Mouse (Mus musculus): Measurements from ENCODE around the gene Apba3.
"Not testable (repeated sequence)": the region's sequence is repeated elsewhere in the genome, so short reads cannot be mapped to it uniquely, and the experiment has no call there.

Gene Apba3

DNA sequence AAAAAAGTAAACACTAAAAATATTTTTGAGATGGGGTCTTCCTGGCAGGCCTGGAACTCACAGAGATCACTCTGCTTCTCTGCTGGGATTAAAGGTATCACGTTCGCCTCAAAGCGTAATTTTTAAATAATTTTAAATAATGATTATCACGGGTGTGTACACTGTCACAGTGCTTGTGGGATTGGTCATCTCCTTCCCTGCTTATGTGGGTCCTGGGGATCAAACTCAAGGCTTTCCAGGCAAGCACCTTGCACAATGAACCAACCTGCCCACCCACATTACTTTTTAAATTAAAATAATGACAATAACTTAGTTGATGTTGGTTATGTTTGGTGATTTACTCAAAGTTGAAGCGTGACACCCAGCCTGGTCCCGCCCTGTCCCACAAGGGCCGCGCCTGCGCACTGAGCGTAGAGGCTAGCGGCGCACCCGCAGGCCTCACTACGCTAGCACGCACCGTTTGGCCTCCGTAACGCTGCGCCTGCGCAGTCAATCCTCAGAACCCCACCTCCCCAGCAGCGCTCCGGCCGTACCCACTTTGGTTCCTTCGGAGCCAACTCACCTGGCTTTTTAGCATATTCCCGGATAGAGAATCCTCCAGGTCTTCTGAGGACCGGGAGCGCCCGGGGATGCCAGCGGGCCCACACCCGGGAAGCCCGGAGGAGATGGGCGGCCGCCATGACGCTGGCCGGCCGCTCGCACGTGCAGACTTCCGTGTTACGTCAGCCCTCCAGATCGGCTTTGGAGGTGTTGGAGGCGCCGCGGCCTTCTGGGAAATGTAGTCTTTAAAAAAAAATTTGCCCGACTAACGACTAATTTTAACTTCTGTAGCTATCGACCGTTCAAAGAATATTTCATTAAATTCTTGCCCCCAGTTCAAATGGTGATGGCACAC, at the start of gene Apba3, which contains the start of gene Mrpl54:
TSS of gene Apba3 (plus strand) at position 750 of the 895 bp plus-strand sequence.
TSS of gene Mrpl54 (minus strand) at position 724 of the 895 bp plus-strand sequence.
- peak; percentile 96 to 97 for DNase-seq (ENCODE audit: low spot score in 2 of 2)

DNA sequence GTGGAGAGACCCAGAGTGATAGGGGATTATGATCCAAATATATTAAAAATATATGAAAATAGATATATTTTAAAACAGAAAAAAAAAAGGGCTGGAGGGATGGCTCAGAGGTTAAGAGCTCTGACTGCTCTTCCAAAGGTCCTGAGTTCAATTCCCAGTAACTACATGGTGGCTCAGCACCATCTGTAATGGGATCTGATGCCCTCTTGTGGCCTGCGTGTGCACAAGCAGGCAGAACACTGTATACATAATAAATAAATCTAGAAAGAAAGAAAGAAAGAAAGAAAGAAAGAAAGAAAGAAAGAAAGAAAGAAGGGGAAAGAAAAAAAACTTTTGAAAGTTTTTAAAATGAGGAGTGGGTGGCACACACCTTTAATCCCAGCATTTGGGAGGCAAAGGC, 49.5 kb upstream of the Apba3 start:
- DNase-seq (ENCODE audit: low spot score in 2 of 2): not testable (repeated sequence)

DNA sequence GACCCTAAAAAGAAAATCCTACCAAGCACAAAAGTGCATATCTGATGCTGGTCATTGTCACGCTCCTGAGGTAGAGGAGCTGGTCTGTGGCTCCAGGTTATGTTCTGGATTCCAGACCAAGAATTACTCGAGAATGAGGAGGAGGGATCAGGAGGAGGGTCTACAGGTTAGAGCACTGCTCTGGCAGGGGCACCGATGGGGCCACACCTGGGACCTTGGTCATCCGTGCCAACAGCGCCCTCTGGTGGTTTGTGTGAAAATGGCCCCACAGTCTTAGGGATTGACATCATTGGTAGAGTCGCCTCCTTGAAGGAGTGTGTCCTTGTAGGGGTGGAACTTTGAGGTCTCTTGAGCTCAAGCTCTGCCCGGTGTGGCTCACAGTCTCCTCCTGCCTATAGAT, 48.8 kb upstream of the Apba3 start:
- no peak for DNase-seq (ENCODE audit: low spot score in 2 of 2)

DNA sequence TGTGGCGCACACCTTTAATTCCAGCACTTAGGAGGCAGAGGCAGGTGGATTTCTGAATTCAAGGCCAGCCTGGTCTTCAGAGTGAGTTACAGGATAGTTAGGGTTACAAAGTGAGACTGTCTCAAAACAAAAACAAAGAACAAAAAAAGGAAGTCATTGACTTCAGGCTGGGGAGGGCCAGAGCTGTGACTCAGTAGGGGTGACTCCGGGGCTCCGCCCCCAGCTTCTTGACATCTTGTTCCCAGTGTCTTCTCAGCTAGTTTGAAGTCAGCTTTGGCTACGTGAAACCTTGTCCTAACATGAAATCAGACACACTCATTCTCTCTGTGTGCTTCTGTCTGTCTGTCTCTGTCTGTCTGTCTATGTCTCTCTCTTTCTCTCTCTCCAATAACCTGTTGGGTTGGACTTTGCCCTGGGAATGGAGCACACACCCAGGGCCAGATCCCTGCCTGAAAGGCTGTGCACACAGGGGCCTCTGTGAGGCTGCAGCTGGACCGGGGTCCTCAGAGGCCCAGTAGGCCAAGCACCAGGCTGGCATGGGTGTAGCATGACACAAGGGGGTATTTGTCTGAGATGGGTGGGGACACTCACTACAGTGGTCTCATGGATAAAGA, 45.3 kb upstream of the Apba3 start:
- DNase-seq (ENCODE audit: low spot score in 2 of 2): no peak

DNA sequence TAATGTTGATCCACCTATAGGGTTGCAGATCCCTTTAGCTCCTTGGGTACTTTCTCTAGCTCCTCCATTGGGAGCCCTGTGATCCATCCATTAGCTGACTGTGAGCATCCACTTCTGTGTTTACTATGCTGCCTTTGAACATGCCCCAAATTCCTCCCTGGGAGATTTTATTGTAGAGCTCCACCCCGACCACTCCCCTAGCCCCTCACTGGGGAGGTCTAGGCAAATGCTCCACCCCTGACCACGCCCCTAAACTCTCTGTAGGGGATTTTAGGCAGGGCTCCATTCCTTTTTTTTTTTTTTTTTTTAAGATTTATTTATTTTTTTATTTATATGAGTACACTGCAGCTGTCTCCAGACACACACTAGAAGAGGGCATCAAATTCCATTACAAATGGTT, 43.0 kb upstream of the Apba3 start:
- DNase-seq (ENCODE audit: low spot score in 2 of 2): not testable (repeated sequence)

DNA sequence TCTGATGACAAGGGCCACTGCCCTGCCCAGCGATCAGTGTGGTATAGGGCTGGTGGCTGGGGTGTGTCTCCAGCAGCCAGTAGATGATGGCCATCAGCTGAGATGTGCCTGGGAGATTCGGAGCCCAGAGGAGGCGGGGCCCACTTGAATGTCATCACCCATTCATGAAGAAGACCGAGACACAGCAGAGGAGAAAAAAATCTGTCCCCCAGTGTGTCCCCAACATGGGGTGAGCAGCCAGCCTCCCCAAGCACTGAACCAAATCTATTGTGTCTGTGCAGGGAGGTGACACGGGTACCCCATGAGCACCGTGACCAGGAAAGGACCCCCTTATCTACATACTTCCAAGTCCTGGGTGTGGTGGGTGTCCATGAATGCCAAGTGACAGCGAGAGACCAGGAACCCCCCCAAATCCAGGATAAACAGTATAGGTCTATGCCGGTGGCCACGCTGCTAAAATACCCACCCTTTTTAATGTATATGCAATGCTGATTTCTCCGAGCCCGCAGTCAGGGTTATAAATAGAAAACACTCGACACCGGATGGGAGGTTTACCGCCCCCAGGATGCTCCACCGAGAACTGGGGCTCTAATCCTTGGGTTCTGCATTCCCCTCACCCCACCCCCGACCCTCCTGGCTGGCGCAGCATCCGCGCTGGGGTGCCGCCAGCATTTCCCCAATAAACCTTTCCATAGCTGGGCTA, 36.9 kb upstream of the Apba3 start:
- DNase-seq (ENCODE audit: low spot score in 2 of 2): peak; percentile 68 to 74

DNA sequence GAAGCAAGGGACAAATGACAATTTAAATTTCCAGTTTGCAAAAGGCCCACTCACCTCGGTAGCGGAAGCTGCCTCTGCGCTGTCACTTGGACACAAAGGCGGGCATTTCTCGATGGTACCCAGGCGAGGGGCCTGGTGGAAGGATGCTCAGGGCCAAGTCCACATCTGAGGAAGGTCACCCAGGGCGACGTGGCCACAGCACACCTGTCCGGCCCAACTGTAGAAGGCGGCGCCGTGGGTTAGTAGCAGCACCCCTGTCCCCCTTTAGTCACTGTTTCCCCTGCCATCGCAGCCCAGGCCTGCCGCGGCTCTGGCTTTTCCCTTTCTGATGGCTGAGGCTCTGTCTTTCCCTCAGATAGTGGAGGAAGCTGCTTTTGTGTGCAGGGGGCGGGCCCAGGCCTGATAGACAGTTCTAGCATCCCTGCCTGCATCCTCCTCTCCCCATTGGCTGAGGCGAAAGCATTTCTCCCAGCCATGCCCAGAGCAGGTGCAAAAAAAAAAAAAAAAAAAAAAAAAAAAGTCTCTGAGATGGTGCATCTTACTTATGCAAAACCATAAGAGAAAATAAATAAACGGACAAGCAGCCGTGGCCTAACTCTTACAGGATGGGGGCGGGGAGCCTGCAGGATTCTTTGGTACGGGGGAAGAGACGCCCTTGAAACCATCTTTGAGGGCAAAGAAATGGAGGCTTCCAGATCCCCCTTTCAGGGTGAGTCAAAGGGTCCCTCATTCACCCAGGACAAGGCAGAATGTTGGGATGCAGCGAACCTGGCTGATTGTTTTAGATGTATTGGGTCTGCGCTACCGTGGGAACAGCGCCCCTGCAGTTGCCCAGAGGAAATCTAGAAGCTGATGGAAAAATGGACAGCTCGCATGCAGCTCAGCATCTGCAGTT, 36.1 kb upstream of the Apba3 start, which contains the start of gene Atcay:
TSS of gene Atcay (minus strand) at position 396 of the 895 bp plus-strand sequence.
- peak; percentile 93 to 96 for DNase-seq (ENCODE audit: low spot score in 2 of 2)

DNA sequence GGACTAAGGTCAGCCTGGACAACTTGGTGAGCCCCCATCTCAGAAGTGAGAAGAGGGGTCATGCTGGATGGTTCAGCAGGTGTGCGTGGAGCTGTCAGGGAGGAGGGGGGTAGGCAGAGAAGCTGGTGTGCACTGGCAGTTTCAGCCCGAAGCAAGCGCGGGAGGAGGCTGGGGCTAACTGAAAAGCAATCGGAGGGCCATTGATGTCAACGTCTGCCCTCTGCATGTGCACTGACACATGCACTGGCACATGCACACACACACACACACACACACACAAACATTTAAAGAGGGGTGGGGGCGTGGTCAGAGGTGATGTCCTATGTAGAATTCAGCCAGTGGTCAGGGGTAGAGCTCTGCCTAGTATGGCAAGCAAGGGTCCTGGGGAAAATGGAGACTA, 35.3 kb upstream of the Apba3 start:
- DNase-seq (ENCODE audit: low spot score in 2 of 2): peak in 1 of 2 experiments; percentile 48

DNA sequence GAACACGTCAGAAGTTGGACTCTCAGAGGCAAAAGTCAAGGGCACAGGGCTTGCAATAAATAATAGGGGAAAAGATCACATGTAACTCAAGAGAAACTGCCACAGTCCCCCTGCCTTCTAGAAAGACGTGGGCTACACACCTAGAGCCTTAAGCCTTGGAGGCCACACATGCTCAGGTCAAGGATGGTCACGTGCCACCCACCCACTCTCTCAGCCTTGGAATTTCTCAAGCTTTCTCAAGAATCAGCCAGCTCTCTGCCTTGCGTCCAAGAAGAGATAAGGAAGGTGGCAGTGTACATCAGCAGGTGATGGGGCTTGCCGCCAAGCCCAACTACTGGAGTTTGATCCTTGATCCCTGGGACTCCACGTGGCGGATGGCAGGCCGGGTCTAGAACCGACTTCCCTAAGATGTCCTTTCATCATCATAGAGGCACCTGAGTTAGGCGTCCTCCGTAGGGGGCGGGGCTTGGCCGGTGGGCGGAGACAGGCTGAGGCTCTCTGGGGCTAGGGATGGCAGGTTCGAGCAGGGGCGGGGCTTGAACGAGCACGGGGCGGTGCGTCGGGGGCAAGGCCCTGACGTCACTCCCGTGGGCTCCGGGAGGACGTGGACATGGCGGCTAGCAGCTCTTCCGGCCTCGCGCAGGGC, 34.1 kb upstream of the Apba3 start, which contains the start of gene Zfr2:
TSS of gene Zfr2 (plus strand) at position 576 of the 646 bp plus-strand sequence.
- DNase-seq (ENCODE audit: low spot score in 2 of 2): peak; percentile 96

DNA sequence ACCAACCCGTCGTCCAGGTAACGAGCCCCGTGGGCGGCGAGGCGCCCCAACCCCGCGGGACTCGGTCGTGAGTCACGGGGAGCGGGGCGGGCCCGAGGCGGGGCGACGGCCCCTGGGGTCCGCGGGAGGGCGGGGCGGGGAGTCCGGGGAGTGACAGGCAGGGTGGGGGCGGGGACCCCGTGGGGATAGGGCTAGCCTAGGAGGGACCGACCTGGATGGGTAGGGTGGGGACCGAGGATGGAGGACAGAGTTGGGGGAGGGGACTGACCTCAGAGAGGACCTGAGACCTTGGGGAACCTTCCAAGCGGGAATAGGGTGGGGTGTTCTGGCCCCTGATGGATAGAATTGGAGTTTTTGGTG, 33.6 kb upstream of the Apba3 start:
- no peak for DNase-seq (ENCODE audit: low spot score in 2 of 2)

DNA sequence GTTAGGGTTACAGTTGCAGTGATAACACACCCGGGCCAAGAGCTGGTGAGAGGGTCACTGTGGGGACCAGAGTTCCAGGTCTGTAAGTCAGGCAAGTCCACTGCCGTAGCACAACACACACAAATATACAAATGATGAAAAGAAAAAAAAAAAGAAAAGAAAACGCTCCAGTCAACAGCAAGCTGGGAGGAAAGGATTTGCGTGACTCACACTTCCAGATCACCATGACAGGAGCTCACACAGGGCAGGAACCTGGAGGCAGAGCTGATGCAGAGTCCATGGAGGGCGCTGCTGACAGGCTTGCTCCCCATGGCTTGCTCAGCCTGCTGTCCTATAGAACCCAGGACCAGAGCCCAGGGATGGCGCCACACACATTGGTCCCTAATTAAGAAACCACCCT, 32.6 kb upstream of the Apba3 start:
- DNase-seq (ENCODE audit: low spot score in 2 of 2): no peak

DNA sequence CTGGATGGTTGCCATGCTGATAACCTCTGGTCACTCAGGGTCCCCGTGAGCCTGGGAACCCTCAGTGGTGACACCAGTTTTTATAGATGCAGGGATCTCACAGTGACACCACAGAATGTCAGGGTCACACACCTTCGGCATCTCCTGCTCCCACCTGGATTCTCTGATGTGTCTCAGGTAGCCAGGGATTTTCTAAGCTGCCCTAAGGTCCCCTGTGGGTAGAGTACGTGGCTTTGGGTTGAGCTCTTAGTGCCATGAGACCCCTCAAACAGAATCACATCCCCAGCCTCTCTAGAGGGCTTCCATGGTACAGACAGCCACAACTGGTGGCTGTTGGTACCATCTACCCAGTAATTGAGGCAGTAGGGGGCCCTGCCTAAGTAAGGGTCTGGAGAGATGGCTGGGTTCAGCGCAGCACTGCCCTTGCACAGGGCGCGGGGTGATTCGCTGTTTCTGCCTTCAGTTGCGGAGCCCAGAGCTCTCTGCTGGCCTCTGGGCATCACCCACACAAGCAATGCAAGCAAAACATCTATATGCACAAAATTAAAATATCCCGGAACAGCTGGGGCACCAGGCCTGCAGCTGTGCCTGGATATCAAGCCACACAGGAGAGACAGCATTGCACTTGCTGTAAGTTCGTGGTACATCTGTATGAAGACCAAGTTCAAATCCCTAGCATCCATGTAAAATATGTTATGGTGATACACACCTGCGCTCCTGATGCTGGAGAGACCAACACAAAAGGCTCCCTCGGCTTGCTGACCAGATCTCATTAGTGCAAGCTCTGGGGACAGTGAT, 30.1 kb upstream of the Apba3 start:
- DNase-seq (ENCODE audit: low spot score in 2 of 2): no peak

DNA sequence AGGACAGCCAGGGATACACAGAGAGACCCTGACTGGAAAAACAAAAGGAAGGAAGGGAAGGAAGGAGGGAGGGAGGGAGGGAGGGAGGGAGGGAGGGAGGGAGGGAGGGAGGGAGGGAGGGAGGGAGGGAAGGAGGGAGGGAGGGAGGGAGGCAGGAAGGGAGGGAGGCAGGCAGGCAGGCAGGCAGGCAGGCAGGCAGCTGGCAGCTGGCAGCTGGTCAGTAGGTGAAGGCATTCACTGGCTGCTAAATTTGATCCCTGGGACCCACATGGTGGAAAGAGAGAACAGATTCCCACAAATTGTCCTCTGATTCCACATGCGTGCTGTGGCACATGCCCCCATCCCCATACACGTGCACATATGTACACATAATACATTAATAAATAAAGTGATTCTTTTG, 28.1 kb upstream of the Apba3 start:
- no peak for DNase-seq (ENCODE audit: low spot score in 2 of 2)

DNA sequence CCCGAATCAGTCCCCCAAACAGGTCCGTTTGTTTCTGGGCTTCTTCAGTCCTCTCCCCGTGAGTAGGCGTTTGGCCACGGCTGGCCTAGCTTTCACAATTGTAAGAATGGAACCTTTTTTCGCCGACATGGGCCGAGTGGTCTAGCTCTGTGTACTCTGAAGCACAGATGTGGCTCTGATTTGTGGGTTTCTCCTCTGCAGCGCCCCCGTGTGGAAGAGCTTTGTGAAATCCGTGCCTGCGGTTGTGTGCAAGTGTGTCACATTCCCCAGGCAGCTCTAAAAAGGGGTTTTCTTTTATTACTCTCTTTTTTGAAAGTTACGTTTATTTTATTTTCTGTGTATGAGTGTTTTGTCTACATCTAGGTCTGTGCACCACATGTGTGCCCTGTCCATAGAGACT, 25.9 kb upstream of the Apba3 start:
- peak in 1 of 2 experiments; percentile 80 for DNase-seq (ENCODE audit: low spot score in 2 of 2)

DNA sequence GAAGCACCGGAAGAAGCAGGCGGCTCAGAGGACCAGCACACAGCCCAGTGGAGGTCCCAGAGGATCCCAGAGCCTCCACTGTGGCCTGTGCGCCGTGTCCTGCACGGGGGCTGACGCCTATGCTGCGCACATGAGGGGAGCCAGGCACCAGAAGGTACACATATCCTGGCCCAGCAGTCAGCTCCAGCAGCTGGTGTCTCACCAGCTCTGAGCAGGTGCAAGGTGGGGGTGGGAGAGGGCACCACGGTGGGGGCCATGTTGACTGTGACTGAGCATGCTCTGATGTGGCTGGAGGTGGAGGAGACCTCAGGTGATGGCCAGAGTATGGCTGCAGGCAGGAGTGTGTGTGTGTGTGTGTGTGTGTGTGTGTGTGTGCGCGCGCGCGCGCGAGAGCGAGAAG, 24.7 kb upstream of the Apba3 start:
- DNase-seq (ENCODE audit: low spot score in 2 of 2): no peak

DNA sequence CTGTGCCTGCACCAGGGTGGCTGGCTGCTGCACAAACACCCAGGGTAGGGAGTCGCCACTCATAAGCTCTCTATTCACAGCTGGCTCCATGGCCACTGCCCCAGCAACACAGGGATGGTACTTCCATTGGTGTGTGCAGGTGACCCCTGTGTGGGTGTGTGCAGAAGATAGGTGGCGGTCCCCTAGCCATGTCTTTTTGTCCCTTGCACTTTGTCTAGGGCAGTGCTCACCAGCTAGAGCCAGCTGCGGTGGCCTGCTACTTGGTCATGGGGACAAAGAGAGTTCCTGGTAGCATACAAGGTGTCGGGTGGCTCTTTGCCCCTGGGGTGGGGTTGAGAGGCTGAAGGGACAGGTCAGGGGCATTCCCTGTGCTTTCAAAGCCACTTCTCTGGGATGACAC, 22.6 kb upstream of the Apba3 start:
- no peak for DNase-seq (ENCODE audit: low spot score in 2 of 2)

DNA sequence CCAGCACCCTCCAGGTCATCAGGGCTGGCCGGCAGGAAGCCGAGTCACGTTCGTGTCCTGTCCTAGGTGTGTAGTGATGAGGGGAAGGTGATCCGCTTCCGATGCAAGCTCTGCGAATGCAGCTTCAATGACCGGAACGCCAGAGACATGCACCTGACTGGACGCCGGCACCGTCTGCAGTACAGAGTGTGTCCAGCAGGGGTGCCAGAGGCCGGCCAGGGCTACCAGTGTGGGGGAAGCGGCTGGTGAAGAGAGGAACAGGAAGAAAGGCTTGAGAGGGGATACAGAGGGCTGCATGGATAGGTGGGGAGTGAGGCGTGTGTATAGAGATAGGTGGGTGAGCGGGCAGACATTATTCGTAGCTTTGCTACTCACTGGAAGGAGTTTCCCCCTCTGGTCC, 22.2 kb upstream of the Apba3 start:
- DNase-seq (ENCODE audit: low spot score in 2 of 2): peak in 1 of 2 experiments; percentile 83

DNA sequence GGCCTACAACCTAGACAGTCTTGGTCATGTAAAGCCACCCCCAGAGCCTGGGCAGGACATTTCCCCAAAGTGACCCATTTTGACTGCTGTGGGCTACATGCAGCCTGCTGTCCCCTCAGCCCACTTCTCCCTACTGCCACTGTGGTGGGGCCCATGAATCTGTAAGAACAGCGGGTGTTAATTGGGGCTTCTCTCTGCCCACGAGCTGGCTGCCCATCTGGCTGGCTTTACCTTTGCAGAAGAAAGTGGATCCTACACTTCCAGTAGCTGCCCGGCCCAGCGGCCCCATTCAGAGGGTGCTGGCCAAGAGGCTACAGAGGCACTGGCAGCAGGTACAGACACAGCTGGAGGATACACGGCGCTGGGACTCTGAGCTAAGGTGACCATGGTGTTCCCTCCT, 21.6 kb upstream of the Apba3 start:
- no peak for DNase-seq (ENCODE audit: low spot score in 2 of 2)

DNA sequence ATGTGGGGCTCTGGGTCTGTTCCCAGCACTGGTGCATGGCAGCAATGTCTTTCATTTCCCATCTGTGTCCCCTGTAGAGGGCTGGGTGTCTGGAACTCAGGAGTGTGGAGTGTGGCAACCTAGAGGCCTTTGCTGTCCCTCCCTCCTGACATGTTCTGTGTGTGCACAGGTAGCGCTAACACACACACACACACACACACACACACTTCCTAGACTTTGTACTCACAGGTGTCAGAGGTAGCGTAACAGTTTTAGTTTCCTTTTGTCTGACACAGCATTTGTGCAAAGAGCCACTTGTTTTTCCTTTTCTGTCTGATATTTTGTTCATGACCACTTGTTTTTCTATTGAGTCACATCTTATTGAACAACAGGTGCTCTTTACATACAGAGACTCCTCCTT, 19.0 kb upstream of the Apba3 start:
- DNase-seq (ENCODE audit: low spot score in 2 of 2): no peak

DNA sequence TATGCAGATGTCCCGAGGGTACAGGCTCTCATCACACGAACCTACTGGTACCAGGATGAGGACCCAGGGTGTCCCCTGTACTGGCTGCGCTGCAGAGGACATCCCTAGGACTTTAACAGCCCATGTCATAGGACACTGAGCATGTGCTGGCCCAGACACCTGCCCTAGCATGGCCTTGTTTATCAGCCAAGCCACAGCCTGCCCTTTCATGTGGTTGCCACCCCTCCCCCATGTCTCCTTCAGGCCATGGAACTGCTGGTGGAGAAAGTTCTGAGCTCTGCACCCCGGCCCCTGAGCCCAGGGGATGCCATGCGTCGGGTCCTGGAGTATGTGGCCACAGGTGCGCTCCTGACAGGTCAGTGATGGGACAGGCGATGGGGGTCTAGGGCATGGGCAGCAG, 17.3 kb upstream of the Apba3 start:
- DNase-seq (ENCODE audit: low spot score in 2 of 2): no peak
